Comparison of ENCODE assay signal across 11 mouse cellular contexts in the genomic region with DNA sequence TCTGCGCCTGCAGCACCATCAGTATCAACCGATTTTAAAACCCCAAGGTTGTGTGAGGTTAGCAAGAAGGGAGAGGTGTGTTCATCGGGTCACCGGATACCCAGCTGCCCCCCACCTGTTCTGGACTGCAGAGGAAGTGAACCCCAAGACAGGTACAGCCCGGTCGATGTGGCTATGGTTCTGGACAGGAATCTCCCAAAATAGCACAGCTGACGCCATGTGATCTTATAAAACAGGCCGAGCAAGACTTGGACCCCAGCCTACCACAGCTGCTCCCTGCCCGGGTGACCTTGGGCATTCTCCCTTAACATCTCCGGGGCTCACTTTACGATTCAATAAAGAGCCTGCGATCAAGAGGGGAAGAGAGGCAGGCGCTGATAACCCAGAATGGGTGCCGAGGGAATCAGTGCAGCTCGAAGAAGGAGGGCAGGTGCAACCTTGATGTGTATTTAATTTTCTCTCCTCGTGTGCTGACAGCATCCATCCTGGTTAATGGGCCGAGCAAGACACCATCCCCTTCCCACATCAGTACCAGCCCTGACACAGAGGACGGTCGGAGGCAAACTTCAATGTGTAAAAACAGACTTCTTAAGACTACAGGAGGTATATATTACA. TPM values are rescaled to one million over a fixed set of nuclear protein-coding genes. Genes with fewer than 3 reads are reported as not detected.
DNase-seq lines count a peak whose midpoint lies in the region; ATAC-seq and TF ChIP-seq lines count a peak whose summit lies in the region.
"Had no signal": no experiment of that assay in that cellular context is flagged by ENCODE, and none has a peak within 500 bp of the region (broad histone marks: within the 10 kb centered on the region; RNA-seq: fewer than 3 reads in every experiment).

No protein-coding gene starts in this region.

- ATAC-seq in limb, embryonic 13.5 days (ENCODE audit: low FRiP score, low read depth), result 0 out of 2 replicates have a peak, but pooled peaks have one; percentile 37
- ATAC-seq in neural tube, embryonic 15.5 days (ENCODE audit: low FRiP score), result peak; percentile 46
- no peak for ATAC-seq in lung, postnatal 0 days
- ATAC-seq: liver, postnatal 0 days had no signal

- WGBS in limb, embryonic 13.5 days, result 34% methylated on average over 19 of the region's 19 CpGs
- WGBS in limb, embryonic 10.5 days, result 77% methylated on average over 19 of the region's 19 CpGs
- 30% methylated on average over 19 of the region's 19 CpGs for WGBS in neural tube, embryonic 15.5 days
- 58% methylated on average over 19 of the region's 19 CpGs for WGBS in lung, postnatal 0 days

- TF ChIP-seq EP300 in lung, postnatal 0 days (IDR thresholded peaks at IDR 0.05), result no peak

- H3K27ac ChIP-seq in limb, embryonic 13.5 days, result no peak overlapping the region; the same call in 1 of the 2 replicates
- no peak overlapping the region for H3K27ac ChIP-seq in limb, embryonic 10.5 days
- peak overlapping the region; percentile 64 for H3K27ac ChIP-seq in neural tube, embryonic 15.5 days (replicated peaks)
- no peak overlapping the region for H3K27ac ChIP-seq in lung, postnatal 0 days (ENCODE audit: low read length)
- H3K27ac ChIP-seq: midbrain, embryonic 12.5 days had no signal

- intact Hi-C loops in heart, postnatal 14 days (cut with DNase I), result loop anchor here (10.0 kb wide), 1 partner anchor 304 kb away; no protein-coding TSS in a partner anchor

- no peak for TF ChIP-seq CTCF in lung, postnatal 0 days (IDR thresholded peaks at IDR 0.05)

- no peak overlapping the region for H3K4me3 ChIP-seq in limb, embryonic 13.5 days
- H3K4me3 ChIP-seq in limb, embryonic 10.5 days, result no peak overlapping the region
- H3K4me3 ChIP-seq in neural tube, embryonic 15.5 days (replicated peaks), result no peak overlapping the region
- no peak overlapping the region for H3K4me3 ChIP-seq in lung, postnatal 0 days (ENCODE audit: low read depth, low read length)
- H3K4me3 ChIP-seq: embryonic facial prominence, embryonic 13.5 days; midbrain, embryonic 12.5 days had no signal

- peaks cover 21% of the 10 kb centered on the region for H3K27me3 ChIP-seq in limb, embryonic 13.5 days
- peaks cover 71% of the 10 kb centered on the region for H3K27me3 ChIP-seq in limb, embryonic 10.5 days (ENCODE audit: low read depth, poor library complexity, severe bottlenecking)
- no peaks in the 10 kb centered on the region for H3K27me3 ChIP-seq in neural tube, embryonic 15.5 days (replicated peaks)
- H3K27me3 ChIP-seq in lung, postnatal 0 days (replicated peaks; ENCODE audit: insufficient read depth, low read length), result no peaks in the 10 kb centered on the region

- H3K4me2 ChIP-seq in limb, embryonic 13.5 days (replicated peaks), result 0 out of 2 replicates have a peak overlapping the region, but pooled peaks have one; percentile 2
- peak overlapping the region; percentile 4; the same call in 1 of the 2 replicates for H3K4me2 ChIP-seq in neural tube, embryonic 15.5 days
- no peak overlapping the region for H3K4me2 ChIP-seq in lung, postnatal 0 days (replicated peaks; ENCODE audit: low read depth, low read length)
- H3K4me2 ChIP-seq: embryonic facial prominence, embryonic 13.5 days; midbrain, embryonic 12.5 days had no signal

- H3K36me3 ChIP-seq in limb, embryonic 13.5 days, result no peaks in the 10 kb centered on the region
- H3K36me3 ChIP-seq in limb, embryonic 10.5 days, result no peaks in the 10 kb centered on the region
- H3K36me3 ChIP-seq in neural tube, embryonic 15.5 days, result peaks cover 4% of the 10 kb centered on the region
- no peaks in the 10 kb centered on the region for H3K36me3 ChIP-seq in lung, postnatal 0 days (ENCODE audit: insufficient read depth, low read length)
- H3K36me3 ChIP-seq: embryonic facial prominence, embryonic 13.5 days had no signal

- peak; percentile 40 for DNase-seq in adrenal gland, postnatal 10 days
- DNase-seq in adrenal gland, adult 8-10 months, result no peak
- no peak for DNase-seq in limb, embryonic 10.5 days (ENCODE audit: low spot score)
- DNase-seq in heart, postnatal 14 days, result peak; percentile 37 to 60
- no peak for DNase-seq in spleen, postnatal 10 days (ENCODE audit: low spot score in 2 of 2)
- no peak for DNase-seq in lung, postnatal 0 days (ENCODE audit: low spot score)
- DNase-seq: liver, postnatal 0 days had no signal

- no peaks in the 10 kb centered on the region for H3K9me3 ChIP-seq in limb, embryonic 13.5 days
- H3K9me3 ChIP-seq in limb, embryonic 10.5 days (replicated peaks), result no peaks in the 10 kb centered on the region
- no peaks in the 10 kb centered on the region for H3K9me3 ChIP-seq in neural tube, embryonic 15.5 days (replicated peaks)
- H3K9me3 ChIP-seq in lung, postnatal 0 days (ENCODE audit: low read length), result no peaks in the 10 kb centered on the region
- H3K9me3 ChIP-seq: embryonic facial prominence, embryonic 13.5 days; midbrain, embryonic 12.5 days had no signal

- no peak overlapping the region for H3K9ac ChIP-seq in limb, embryonic 13.5 days
- H3K9ac ChIP-seq in neural tube, embryonic 15.5 days (replicated peaks), result no peak overlapping the region
- H3K9ac ChIP-seq in lung, postnatal 0 days (replicated peaks; ENCODE audit: low read depth), result no peak overlapping the region
- H3K9ac ChIP-seq: embryonic facial prominence, embryonic 13.5 days; liver, postnatal 0 days; midbrain, embryonic 12.5 days had no signal

- peaks cover 24% of the 10 kb centered on the region for H3K4me1 ChIP-seq in limb, embryonic 13.5 days
- H3K4me1 ChIP-seq in limb, embryonic 10.5 days, result peaks cover 55% of the 10 kb centered on the region
- peaks cover 55% of the 10 kb centered on the region for H3K4me1 ChIP-seq in neural tube, embryonic 15.5 days
- no peaks in the 10 kb centered on the region for H3K4me1 ChIP-seq in lung, postnatal 0 days (ENCODE audit: insufficient read depth, low read depth, low read length)

RNA-seq across cellular contexts. Expression of gene Gm340, which starts 36.7 kb away (rescaled TPM):
- total RNA-seq in adrenal gland, postnatal 10 days (2021), result 10 to 100 TPM; 10.1 to 13.0 TPM
- total RNA-seq in adrenal gland, adult 8-10 months (2022), result 10 to 100 TPM; 13.0 to 18.5 (median 16.4) TPM
- 1.8 and 2.2 TPM in 2 replicates for polyA plus RNA-seq in limb, embryonic 13.5 days (2015; fragmentation: Nextera tagmentation; extraction: Ambion mirVana)
- polyA plus RNA-seq in limb, embryonic 10.5 days (2016; fragmentation: Nextera tagmentation; extraction: Ambion mirVana), result 2.3 and 2.8 TPM in 2 replicates
- total RNA-seq in heart, postnatal 14 days (2021), result 10 to 100 TPM in 1 of 2 experiments, 1 to 10 TPM in 1; 8.9 to 11.0 TPM
- 1.8 TPM in 2 replicates for polyA plus RNA-seq in neural tube, embryonic 15.5 days (2015; fragmentation: Nextera tagmentation; extraction: Ambion mirVana)
- polyA plus RNA-seq in lung, postnatal 0 days (2015; fragmentation: Nextera tagmentation; extraction: Ambion mirVana), result 1.2 and 1.3 TPM in 2 replicates

Comparison
In these comparisons a context has a peak if more than half of its experiments do, and no peak if none do; other contexts are left out.
1. DNase-seq: peak in adrenal gland, postnatal 10 days (single experiment) and heart, postnatal 14 days (2 of 2); none in adrenal gland, adult 8-10 months (single experiment), limb, embryonic 10.5 days (single experiment), spleen, postnatal 10 days (0 of 2) and lung, postnatal 0 days (single experiment).